Mouse (Mus musculus) stomach, postnatal 0 days (tissue): Measurements from ENCODE around the gene Heatr9. TPM values are rescaled to one million over a fixed set of nuclear protein-coding genes. Genes with fewer than 3 reads are reported as not detected.

Experiments
- ATAC-seq: fragments of 200-750 bp; cut with Nextera tagmentation; 2 replicates; pipeline ENCODE4 v1.8.0; 2017; ENCODE audit not compliant: low FRiP score, low TSS enrichment
- DNase-seq: peaks from one replicate; pipeline ENCODE4 v3.0.0-alpha.2; 2016; ENCODE audit warnings: low spot score
- H3K27ac ChIP-seq: fragments of 300-500 bp; sonication (generic); replicated peaks from 2 replicates; pipeline ENCODE4 v1.5.1; 2014; ENCODE audit warnings: mild to moderate bottlenecking, control low read depth
- H3K27me3 ChIP-seq: fragments of 300-500 bp; sonication (generic); 2 replicates; pipeline ENCODE4 v1.6.1; 2014; ENCODE audit warnings: low read length; ENCODE audit not compliant: control insufficient read depth, insufficient read depth
- H3K36me3 ChIP-seq: fragments of 300-500 bp; sonication (generic); 2 replicates; pipeline ENCODE4 v1.6.1; 2014; ENCODE audit warnings: low read length, mixed read lengths; ENCODE audit not compliant: control insufficient read depth, insufficient read depth
- H3K4me1 ChIP-seq: fragments of 300-500 bp; sonication (generic); replicated peaks from 2 replicates; pipeline ENCODE4 v1.6.1; 2014; ENCODE audit warnings: antibody characterized with exemption; ENCODE audit not compliant: control insufficient read depth, insufficient read depth
- H3K4me2 ChIP-seq: fragments of 300-500 bp; sonication (generic); replicated peaks from 2 replicates; pipeline ENCODE4 v1.6.1; 2014; ENCODE audit warnings: low read depth, mild to moderate bottlenecking, control low read depth, moderate library complexity
- H3K4me3 ChIP-seq: fragments of 300-500 bp; sonication (generic); 2 replicates; pipeline ENCODE4 v1.5.1; 2014; ENCODE audit warnings: low read depth, low read length, control low read depth
- H3K9ac ChIP-seq: fragments of 300-500 bp; sonication (generic); 2 replicates; pipeline ENCODE4 v1.6.1; 2014; ENCODE audit warnings: mild to moderate bottlenecking, low read length, control low read depth, mixed read lengths
- H3K9me3 ChIP-seq: fragments of 300-500 bp; sonication (generic); 2 replicates; pipeline ENCODE4 v1.6.1; 2016; ENCODE audit warnings: low read length; ENCODE audit not compliant: control insufficient read depth
- CTCF ChIP-seq: IDR thresholded peaks from 2 replicates; pipeline ENCODE4 v1.5.1; 2016; ENCODE audit warnings: antibody characterized with exemption, low read depth, mild to moderate bottlenecking, moderate library complexity
- EP300 ChIP-seq: optimal IDR thresholded peaks from 2 replicates; pipeline ENCODE3; 2016; ENCODE audit warnings: antibody characterized with exemption
- WGBS: fragments of 180-500 bp; shearing (Covaris S2); extraction: QIAGEN DNeasy Blood & Tissue Kit; methylation state at CpG from one replicate; pipeline ENCODE4 v1.1.7; 2014; 5-methylcytosine and 5-hydroxymethylcytosine counted together
- polyA plus RNA-seq: library from polyadenylated mRNA; unstranded; fragments of >200 nt; fragmentation: Nextera tagmentation; extraction: Ambion mirVana; gene quantifications from 2 replicates; pipeline ENCODE4 v1.2.1, GENCODE M21; 2015

The Heatr9 gene
- not detected in 2 replicates for polyA plus RNA-seq

DNA sequence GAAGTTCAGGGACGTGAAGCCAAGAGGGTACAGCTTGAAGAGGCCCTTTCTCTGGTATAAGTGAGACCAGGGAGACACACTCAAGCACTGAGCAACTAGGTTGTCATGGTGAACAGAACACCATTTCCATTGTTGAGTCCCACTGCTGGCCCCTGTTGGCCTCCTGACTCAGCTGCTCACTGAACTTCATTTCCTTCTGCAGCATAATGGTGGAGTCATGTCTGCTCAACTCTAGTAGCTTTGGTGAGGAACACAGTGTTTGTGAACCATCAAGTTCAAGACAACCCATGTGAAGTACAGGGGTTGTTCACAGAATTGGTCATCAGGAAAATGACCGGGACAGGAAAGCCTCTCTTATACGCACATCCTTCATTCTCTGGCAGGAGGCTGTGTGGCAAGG, at the start of gene Heatr9:
Gene Heatr9, minus strand, starts transcription at position 101 of the 400 bp plus-strand sequence.
- Histone ChIP-seq H3K27me3 (no peaks in the 10 kb centered on the region), H3K36me3 (no peaks in the 10 kb centered on the region), H3K9me3 (no peaks in the 10 kb centered on the region), H3K9ac (no peak within 1 kb of the TSS), H3K27ac (no peak within 1 kb of the TSS), H3K4me2 (no peak within 1 kb of the TSS), H3K4me3 (no peak within 1 kb of the TSS), H3K4me1 (no peaks in the 10 kb centered on the region)
- whole genome bisulfite sequencing: 87% methylated on average over 3 of the region's 3 CpGs
- no peak for ATAC-seq
- no peak for DNase-seq
- TF ChIP-seq CTCF (no peak), EP300 (no peak)

DNA sequence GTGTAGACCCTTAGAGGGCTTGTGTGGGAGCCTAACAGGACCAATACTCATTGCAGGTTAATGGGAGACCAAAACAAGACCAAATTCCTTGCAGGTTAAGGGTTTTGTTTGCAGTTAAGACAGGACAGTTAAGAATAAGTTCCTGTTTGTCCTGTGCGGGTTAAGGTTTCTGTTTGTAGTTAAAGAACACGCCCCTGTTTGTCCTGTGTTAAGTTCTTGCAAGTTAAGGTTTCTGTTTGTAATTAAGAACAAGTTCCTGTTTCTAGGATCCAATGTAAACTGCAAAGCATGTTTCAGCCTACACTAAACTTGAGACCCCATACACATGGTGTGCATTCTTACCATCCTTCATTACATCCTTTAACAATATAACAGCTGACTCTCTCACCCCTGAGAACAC, 48.2 kb upstream of the Heatr9 start:
- ATAC-seq (no peak), DNase-seq (no peak)
- H3K27ac ChIP-seq: no peak overlapping the region
- H3K36me3 ChIP-seq: no peaks in the 10 kb centered on the region
- WGBS: 58% methylated on average over 2 of the region's 2 CpGs
- no peak overlapping the region for H3K4me2 ChIP-seq
- H3K27me3 ChIP-seq: no peaks in the 10 kb centered on the region
- H3K9ac ChIP-seq: no peak overlapping the region
- no peaks in the 10 kb centered on the region for H3K9me3 ChIP-seq
- H3K4me1 ChIP-seq: no peaks in the 10 kb centered on the region
- TF ChIP-seq CTCF (no peak), EP300 (no peak)
- no peak overlapping the region for H3K4me3 ChIP-seq

DNA sequence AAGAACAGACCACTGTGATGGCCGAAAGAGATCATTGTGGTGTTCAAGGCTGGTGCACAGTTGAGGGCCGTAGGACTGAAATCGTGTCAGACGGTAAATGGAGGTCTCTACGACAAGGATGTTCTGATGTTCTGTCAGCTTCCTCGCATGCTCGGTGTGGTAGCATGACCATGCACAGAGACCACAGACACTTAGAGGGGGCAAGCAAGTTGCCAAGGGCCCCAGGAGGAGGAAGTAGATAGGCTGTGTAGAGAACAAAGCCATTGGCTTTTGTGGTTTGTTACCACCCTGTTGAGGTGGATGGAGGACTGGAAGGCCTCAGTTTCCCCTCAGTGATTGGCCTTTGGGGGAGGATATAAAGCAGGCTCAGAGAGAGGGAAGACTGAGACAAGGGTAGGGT, 47.3 kb upstream of the Heatr9 start:
- Histone ChIP-seq H3K27ac (no peak overlapping the region), H3K9me3 (no peaks in the 10 kb centered on the region), H3K9ac (no peak overlapping the region), H3K27me3 (no peaks in the 10 kb centered on the region), H3K4me2 (no peak overlapping the region), H3K4me1 (no peaks in the 10 kb centered on the region), H3K4me3 (no peak overlapping the region), H3K36me3 (no peaks in the 10 kb centered on the region)
- TF ChIP-seq CTCF: no peak
- no peak for TF ChIP-seq EP300
- ATAC-seq (no peak), DNase-seq (no peak)
- 94% methylated on average over 7 of the region's 7 CpGs for WGBS

DNA sequence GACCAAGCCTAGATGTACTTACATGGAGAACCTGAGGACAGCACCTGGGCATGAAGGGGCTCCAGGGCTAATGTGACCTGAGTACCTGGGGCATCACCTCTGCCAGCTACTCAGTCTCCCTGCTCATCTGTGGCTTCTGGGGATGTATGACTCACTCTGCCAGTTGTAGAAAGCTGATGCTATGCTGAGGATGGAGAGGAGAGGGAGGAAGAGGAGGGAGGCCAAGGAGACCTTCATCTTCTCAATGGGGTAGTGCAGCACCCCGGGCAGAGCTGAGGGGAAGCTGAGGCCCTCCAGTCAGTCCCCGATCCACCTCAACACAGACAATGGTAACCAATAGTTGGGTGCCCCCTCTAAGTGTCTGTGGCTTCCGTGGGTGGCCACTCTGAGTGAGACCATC, 46.8 kb upstream of the Heatr9 start:
- Histone ChIP-seq H3K9ac (no peak overlapping the region), H3K36me3 (no peaks in the 10 kb centered on the region), H3K9me3 (no peaks in the 10 kb centered on the region), H3K4me3 (no peak overlapping the region), H3K4me1 (no peaks in the 10 kb centered on the region), H3K27me3 (no peaks in the 10 kb centered on the region), H3K4me2 (no peak overlapping the region), H3K27ac (no peak overlapping the region)
- WGBS: 87% methylated on average over 3 of the region's 3 CpGs
- no peak for TF ChIP-seq EP300
- TF ChIP-seq CTCF: no peak
- ATAC-seq: no peak
- DNase-seq: no peak

DNA sequence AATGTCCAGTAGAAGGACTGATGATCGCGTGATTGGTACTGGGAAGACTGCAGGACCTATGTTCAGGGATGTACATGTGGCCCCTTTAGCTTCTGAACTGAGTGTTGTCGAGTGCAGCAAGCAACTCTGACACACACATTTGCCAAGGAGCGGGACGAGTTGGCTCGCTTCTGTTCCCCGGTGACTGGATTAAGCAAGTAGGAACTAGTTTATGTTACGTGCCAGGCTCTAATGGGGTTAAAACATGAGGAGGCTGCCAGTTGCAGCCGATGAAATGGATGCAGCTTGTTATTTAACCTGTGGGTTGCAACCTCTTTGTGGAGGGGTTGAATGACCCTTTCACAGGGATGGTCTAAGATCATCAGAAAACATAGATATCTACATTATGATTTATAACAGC, 46.1 kb upstream of the Heatr9 start:
- WGBS: 79% methylated on average over 9 of the region's 9 CpGs

DNA sequence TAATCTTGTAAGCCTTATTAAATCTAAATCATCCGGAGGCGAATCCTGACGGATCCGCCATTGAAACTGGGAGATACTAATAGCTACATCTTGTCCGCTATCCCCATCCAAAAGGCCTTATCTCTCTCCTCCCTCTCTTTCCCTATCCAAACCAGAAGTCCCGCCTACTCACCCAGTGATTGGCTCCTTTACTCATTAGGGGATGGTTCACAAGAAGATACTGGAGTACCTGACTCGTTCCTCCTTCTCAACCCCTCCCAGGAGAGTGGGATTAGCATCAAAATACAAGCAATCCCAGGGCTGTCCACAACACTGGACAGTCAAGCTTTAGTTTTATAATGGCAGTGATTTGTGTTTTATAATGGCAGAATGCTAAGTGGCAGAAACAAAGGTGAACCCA, 45.3 kb upstream of the Heatr9 start:
- H3K4me3 ChIP-seq: no peak overlapping the region
- H3K36me3 ChIP-seq: no peaks in the 10 kb centered on the region
- 66% methylated on average over 7 of the region's 7 CpGs for WGBS
- H3K9me3 ChIP-seq: no peaks in the 10 kb centered on the region
- ATAC-seq: no peak
- DNase-seq: no peak
- H3K4me2 ChIP-seq: no peak overlapping the region
- no peaks in the 10 kb centered on the region for H3K4me1 ChIP-seq
- no peak overlapping the region for H3K27ac ChIP-seq
- TF ChIP-seq CTCF (no peak), EP300 (no peak)
- no peaks in the 10 kb centered on the region for H3K27me3 ChIP-seq
- H3K9ac ChIP-seq: no peak overlapping the region

More for the DNA sequence above, 46.1 kb upstream of the Heatr9 start:
- H3K9ac ChIP-seq: no peak overlapping the region
- ATAC-seq: no peak
- H3K27ac ChIP-seq: no peak overlapping the region
- no peak overlapping the region for H3K4me3 ChIP-seq
- TF ChIP-seq CTCF (no peak), EP300 (no peak)
- H3K27me3 ChIP-seq: no peaks in the 10 kb centered on the region
- H3K4me1 ChIP-seq: no peaks in the 10 kb centered on the region
- H3K9me3 ChIP-seq: no peaks in the 10 kb centered on the region
- no peak for DNase-seq
- H3K36me3 ChIP-seq: no peaks in the 10 kb centered on the region
- H3K4me2 ChIP-seq: no peak overlapping the region
